Mouse (Mus musculus): Measurements from ENCODE around the gene Pla2g2f. TPM values are rescaled to one million over a fixed set of nuclear protein-coding genes. Genes with fewer than 3 reads are reported as not detected.
A peak's percentile ranks its signal among the peaks of the same experiment; 100 is the strongest.

Pla2g2f gene
- polyA plus RNA-seq, 1 experiment from 2014 or later = not detected

DNA sequence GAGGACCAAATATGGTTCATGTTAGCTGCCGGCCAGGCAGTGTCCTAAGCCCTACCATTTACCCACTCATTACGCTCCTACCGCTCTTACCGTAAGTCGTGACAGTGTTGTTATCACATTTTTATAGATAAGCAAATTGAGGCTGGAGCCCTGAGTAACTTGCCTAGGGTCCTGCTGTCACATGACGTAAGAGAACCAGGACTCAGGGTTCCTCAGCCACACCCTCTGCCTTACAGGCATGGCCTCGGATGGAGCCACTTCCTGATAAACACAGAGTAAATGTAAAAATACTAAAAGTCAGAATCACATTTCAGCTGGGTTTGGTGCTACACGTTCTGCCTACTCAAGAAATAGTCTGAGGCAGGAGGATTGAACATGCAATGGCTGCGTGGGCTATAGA lies 3.0 kb downstream of the Pla2g2f start:
- H3K9ac ChIP-seq (replicated peaks) = no peak overlapping the region
- ATAC-seq (replicated peaks) = no peak
- H3K4me1 ChIP-seq = no peaks in the 10 kb centered on the region
- H3K4me3 ChIP-seq = no peak overlapping the region
- no peaks in the 10 kb centered on the region for H3K9me3 ChIP-seq
- no peaks in the 10 kb centered on the region for H3K27me3 ChIP-seq
- no peak overlapping the region for H3K4me2 ChIP-seq (replicated peaks)
- no peak overlapping the region for H3K27ac ChIP-seq (replicated peaks)
- 87% methylated on average over 9 of the region's 9 CpGs for WGBS
- no peaks in the 10 kb centered on the region for H3K36me3 ChIP-seq

GRCm38 (mm10) chr4:138753608-138754007 lies 3.8 kb downstream of the Pla2g2f start:
- Histone ChIP-seq H3K27ac (replicated peaks) (no peak overlapping the region), H3K4me1 (no peaks in the 10 kb centered on the region), H3K4me3 (no peak overlapping the region), H3K36me3 (no peaks in the 10 kb centered on the region), H3K4me2 (replicated peaks) (no peak overlapping the region), H3K27me3 (no peaks in the 10 kb centered on the region), H3K9ac (replicated peaks) (no peak overlapping the region), H3K9me3 (no peaks in the 10 kb centered on the region)
- 86% methylated on average over 3 of the region's 3 CpGs for WGBS
- no peak for ATAC-seq (replicated peaks)

GRCm38 (mm10) chr4:138752603-138753002 lies 4.8 kb downstream of the Pla2g2f start:
- no peaks in the 10 kb centered on the region for H3K9me3 ChIP-seq
- H3K9ac ChIP-seq (replicated peaks) = no peak overlapping the region
- H3K4me2 ChIP-seq (replicated peaks) = no peak overlapping the region
- 93% methylated on average over 6 of the region's 6 CpGs for WGBS
- H3K27me3 ChIP-seq = no peaks in the 10 kb centered on the region
- no peaks in the 10 kb centered on the region for H3K36me3 ChIP-seq
- H3K4me1 ChIP-seq = peaks cover 4% of the 10 kb centered on the region; the same call in 1 of the 2 replicates
- H3K27ac ChIP-seq (replicated peaks) = no peak overlapping the region
- no peak overlapping the region for H3K4me3 ChIP-seq
- ATAC-seq (replicated peaks) = no peak

DNA sequence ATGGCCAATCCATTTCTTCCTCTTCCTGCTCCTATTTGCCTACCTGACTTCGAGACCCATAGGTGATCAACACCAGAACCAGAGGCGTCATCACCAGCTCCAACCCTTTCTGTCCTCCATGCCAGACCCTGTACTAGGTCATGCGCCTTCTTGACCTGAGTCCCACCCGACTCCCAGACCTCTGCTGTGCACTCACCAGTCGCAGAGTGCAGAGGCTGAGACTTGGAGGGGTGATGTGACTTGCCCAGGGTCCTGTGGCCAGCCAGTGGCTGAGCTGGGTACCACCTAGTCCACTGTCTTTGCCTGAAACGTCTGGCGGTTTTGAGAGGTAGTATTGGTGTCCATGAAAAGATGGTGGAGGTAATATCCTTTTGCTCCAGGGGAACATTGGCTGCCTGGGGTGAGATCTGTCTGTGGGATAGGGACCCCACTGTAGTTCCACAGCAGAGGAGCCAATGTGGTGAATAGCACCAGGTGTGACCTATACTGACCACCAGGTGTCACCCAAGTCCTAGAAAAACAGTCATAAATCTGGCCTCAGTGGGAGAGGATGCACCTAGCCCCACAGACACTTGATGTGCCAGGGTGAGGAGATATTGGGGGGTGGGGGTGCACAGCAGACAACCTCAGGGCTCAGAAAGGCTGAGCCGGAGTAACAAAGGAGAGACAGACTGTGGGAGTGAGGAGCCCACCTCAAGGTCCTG lies 8.9 kb downstream of the Pla2g2f start:
- Histone ChIP-seq H3K27me3 (no peaks in the 10 kb centered on the region), H3K9ac (replicated peaks) (no peak overlapping the region), H3K4me3 (no peak overlapping the region), H3K4me1 (peaks cover 4% of the 10 kb centered on the region; the same call in 1 of the 2 replicates), H3K27ac (replicated peaks) (no peak overlapping the region), H3K36me3 (no peaks in the 10 kb centered on the region), H3K9me3 (no peaks in the 10 kb centered on the region), H3K4me2 (replicated peaks) (no peak overlapping the region)
- peak; percentile 58 for ATAC-seq (replicated peaks)
- WGBS = 55% methylated on average over 8 of the region's 8 CpGs

- Histone ChIP-seq H3K27me3 (no peaks in the 10 kb centered on the region), H3K9me3 (no peaks in the 10 kb centered on the region), H3K36me3 (no peaks in the 10 kb centered on the region), H3K27ac (replicated peaks) (no peak overlapping the region), H3K4me2 (replicated peaks) (no peak overlapping the region), H3K9ac (replicated peaks) (no peak overlapping the region), H3K4me1 (peaks cover 4% of the 10 kb centered on the region; the same call in 1 of the 2 replicates), H3K4me3 (no peak overlapping the region)
- WGBS = 62% methylated on average over 10 of the region's 10 CpGs
- ATAC-seq (replicated peaks) = no peak; the same call in 1 of the 2 replicates
Measured at GRCm38 (mm10) chr4:138747851-138748250, 9.6 kb downstream of the Pla2g2f start.

DNA sequence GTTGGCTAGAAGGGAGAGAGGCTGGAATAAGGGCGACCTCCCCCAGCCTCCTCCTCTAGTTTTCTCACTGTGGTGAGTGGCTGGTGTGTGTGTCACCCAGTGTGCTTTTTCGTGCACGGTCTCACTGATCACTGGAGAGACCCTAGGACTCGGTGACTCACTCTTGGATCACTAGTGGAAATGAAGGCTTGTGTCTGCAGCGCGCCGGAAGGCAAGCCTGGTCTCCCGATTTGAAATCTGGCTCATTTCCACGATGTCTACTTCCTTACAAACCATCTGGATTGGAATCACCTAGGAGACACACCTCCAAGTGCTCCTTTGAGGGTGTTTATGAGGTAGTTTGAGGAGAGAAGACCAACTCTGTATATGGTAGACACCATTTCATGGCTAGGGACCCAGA lies 10.6 kb downstream of the Pla2g2f start:
- H3K9ac ChIP-seq (replicated peaks) = no peak overlapping the region
- 87% methylated on average over 9 of the region's 9 CpGs for WGBS
- H3K36me3 ChIP-seq = no peaks in the 10 kb centered on the region
- H3K9me3 ChIP-seq = no peaks in the 10 kb centered on the region
- no peak overlapping the region for H3K4me3 ChIP-seq
- H3K27me3 ChIP-seq = no peaks in the 10 kb centered on the region
- no peak overlapping the region for H3K4me2 ChIP-seq (replicated peaks)
- no peak for ATAC-seq (replicated peaks)
- H3K4me1 ChIP-seq = peaks cover 4% of the 10 kb centered on the region; the same call in 1 of the 2 replicates
- no peak overlapping the region for H3K27ac ChIP-seq (replicated peaks)

DNA sequence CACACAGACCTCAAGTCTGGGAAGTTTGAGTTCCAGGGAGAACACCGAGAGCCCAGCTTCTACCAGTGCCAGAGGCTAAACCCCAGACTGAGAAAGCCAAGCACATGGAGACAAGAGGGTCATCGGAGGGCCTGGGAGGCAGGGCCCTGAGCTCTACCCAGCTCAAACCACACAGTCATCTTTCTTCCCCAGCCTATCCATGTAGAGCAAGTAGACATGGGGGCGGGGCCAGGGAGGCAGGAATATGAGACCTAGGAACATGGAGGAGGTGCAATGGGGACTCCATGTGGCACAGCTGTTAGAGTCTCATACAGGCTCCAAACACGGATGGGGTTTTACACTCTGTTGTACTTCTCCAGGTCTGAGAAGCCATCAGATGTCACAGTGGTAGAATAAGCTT lies 11.5 kb downstream of the Pla2g2f start:
- peaks cover 4% of the 10 kb centered on the region; the same call in 1 of the 2 replicates for H3K4me1 ChIP-seq
- H3K4me2 ChIP-seq (replicated peaks) = no peak overlapping the region
- no peaks in the 10 kb centered on the region for H3K9me3 ChIP-seq
- H3K9ac ChIP-seq (replicated peaks) = no peak overlapping the region
- no peaks in the 10 kb centered on the region for H3K27me3 ChIP-seq
- H3K27ac ChIP-seq (replicated peaks) = no peak overlapping the region
- ATAC-seq (replicated peaks) = no peak
- H3K4me3 ChIP-seq = no peak overlapping the region
- no peaks in the 10 kb centered on the region for H3K36me3 ChIP-seq
- WGBS = 80% methylated on average over 4 of the region's 4 CpGs

DNA sequence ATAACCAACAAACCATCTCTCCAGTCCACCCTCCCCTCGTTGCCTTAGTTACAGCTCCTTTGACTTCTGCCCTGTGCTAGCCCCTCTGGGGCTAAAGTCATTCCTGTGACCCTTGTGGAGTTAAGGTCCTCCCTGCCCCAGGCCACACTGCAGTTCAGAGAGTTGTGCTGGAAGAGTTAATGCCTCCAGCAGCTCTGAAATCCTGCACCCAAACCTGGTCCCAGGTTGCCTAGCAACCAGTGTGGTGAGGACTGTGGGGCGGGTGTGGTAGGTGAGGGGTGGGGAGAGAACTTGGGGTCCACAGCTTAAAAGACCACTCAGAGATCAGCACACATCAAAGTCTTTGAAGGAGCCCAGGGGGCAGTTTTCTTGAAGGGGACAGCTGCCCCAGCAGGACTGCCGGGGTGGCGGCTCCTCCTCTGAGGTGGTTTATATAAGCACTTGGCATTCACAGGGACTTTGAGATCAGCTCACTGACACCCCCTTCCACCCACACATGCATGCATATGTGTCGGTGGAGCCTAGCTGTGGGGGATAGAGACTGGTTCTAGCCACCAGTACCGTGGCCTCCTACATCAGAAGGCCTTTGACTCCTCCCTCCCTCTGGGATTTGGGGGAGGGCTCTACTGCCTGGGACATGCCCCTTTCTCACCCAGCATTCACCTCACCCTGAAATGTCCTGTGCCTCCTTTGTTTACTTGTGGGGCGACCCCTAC lies 18.1 kb downstream of the Pla2g2f start:
- ATAC-seq (replicated peaks) = no peak
- no peaks in the 10 kb centered on the region for H3K9me3 ChIP-seq
- no peak overlapping the region for H3K4me3 ChIP-seq
- H3K27ac ChIP-seq (replicated peaks) = no peak overlapping the region
- no peaks in the 10 kb centered on the region for H3K36me3 ChIP-seq
- H3K4me1 ChIP-seq = 0 out of 2 replicates have a peak, but pooled peaks cover 8% of the 10 kb centered on the region
- 21% methylated on average over 7 of the region's 7 CpGs for WGBS
- H3K27me3 ChIP-seq = no peaks in the 10 kb centered on the region
- H3K4me2 ChIP-seq (replicated peaks) = no peak overlapping the region
- no peak overlapping the region for H3K9ac ChIP-seq (replicated peaks)

GRCm38 (mm10) chr4:138737031-138737430 lies 20.4 kb downstream of the Pla2g2f start, which contains the start of gene Ubxn10:
TSS of gene Ubxn10 (minus strand) at chr4:138737167.
- no peaks in the 10 kb centered on the region for H3K27me3 ChIP-seq
- no peak within 1 kb of the TSS for H3K27ac ChIP-seq (replicated peaks)
- no peak within 1 kb of the TSS for H3K9ac ChIP-seq (replicated peaks)
- H3K9me3 ChIP-seq = no peaks in the 10 kb centered on the region
- ATAC-seq (replicated peaks) = no peak
- H3K4me1 ChIP-seq = 0 out of 2 replicates have a peak, but pooled peaks cover 8% of the 10 kb centered on the region
- H3K4me3 ChIP-seq = no peak within 1 kb of the TSS
- WGBS = 78% methylated on average over 7 of the region's 7 CpGs
- no peak within 1 kb of the TSS for H3K4me2 ChIP-seq (replicated peaks)
- no peaks in the 10 kb centered on the region for H3K36me3 ChIP-seq

DNA sequence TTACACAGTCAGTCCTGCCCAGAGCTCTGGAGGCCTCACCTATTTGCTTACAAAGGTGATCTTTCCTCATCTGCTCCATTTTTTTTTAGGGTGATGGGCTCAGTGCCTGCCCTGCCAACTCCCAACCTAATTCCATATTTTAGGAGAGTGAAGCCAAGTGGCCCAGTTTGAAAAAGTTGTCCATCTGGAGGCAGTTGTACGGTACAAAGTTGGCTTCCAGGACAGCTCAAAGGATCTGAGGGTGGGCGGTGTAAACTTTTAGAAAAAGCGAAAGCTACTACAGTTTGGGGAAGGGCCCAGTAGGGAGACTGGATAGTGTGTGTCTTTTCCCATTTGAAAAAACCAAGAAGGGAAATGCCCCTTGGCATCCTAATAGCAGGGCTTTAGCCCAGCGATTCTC lies 22.6 kb downstream of the Pla2g2f start:
- no peak overlapping the region for H3K4me3 ChIP-seq
- H3K4me1 ChIP-seq = 0 out of 2 replicates have a peak, but pooled peaks cover 8% of the 10 kb centered on the region
- no peaks in the 10 kb centered on the region for H3K36me3 ChIP-seq
- no peak overlapping the region for H3K27ac ChIP-seq (replicated peaks)
- 87% methylated on average over 4 of the region's 4 CpGs for WGBS
- no peak overlapping the region for H3K9ac ChIP-seq (replicated peaks)
- H3K4me2 ChIP-seq (replicated peaks) = no peak overlapping the region
- no peaks in the 10 kb centered on the region for H3K9me3 ChIP-seq
- H3K27me3 ChIP-seq = no peaks in the 10 kb centered on the region
- ATAC-seq (replicated peaks) = no peak

GRCm38 (mm10) chr4:138734105-138734504 lies 23.3 kb downstream of the Pla2g2f start:
- H3K27ac ChIP-seq (replicated peaks) = no peak overlapping the region
- ATAC-seq (replicated peaks) = no peak
- 87% methylated on average over 7 of the region's 7 CpGs for WGBS

GRCm38 (mm10) chr4:138729018-138729703 lies 28.3 kb downstream of the Pla2g2f start:
- Histone ChIP-seq H3K9ac (replicated peaks) (no peak overlapping the region), H3K4me1 (peaks cover 25% of the 10 kb centered on the region), H3K27me3 (no peaks in the 10 kb centered on the region), H3K9me3 (no peaks in the 10 kb centered on the region), H3K27ac (replicated peaks) (no peak overlapping the region), H3K36me3 (no peaks in the 10 kb centered on the region), H3K4me3 (no peak overlapping the region), H3K4me2 (replicated peaks) (no peak overlapping the region)
- 17% methylated on average over 9 of the region's 9 CpGs for WGBS
- no peak for ATAC-seq (replicated peaks)

More at GRCm38 (mm10) chr4:138734105-138734504, 23.3 kb downstream of the Pla2g2f start:
- Histone ChIP-seq H3K4me2 (replicated peaks) (no peak overlapping the region), H3K27me3 (no peaks in the 10 kb centered on the region), H3K9ac (replicated peaks) (no peak overlapping the region), H3K4me3 (no peak overlapping the region), H3K36me3 (no peaks in the 10 kb centered on the region), H3K9me3 (no peaks in the 10 kb centered on the region), H3K4me1 (peaks cover 12% of the 10 kb centered on the region; the same call in 1 of the 2 replicates)
